Mouse (Mus musculus): ENCODE data around the gene Ccdc187. TPM values are rescaled to one million over a fixed set of nuclear protein-coding genes. Genes with fewer than 3 reads are reported as not detected.

Gene Ccdc187
- polyA plus RNA-seq, 1 experiment from 2014 or later: 0.04 TPM

DNA sequence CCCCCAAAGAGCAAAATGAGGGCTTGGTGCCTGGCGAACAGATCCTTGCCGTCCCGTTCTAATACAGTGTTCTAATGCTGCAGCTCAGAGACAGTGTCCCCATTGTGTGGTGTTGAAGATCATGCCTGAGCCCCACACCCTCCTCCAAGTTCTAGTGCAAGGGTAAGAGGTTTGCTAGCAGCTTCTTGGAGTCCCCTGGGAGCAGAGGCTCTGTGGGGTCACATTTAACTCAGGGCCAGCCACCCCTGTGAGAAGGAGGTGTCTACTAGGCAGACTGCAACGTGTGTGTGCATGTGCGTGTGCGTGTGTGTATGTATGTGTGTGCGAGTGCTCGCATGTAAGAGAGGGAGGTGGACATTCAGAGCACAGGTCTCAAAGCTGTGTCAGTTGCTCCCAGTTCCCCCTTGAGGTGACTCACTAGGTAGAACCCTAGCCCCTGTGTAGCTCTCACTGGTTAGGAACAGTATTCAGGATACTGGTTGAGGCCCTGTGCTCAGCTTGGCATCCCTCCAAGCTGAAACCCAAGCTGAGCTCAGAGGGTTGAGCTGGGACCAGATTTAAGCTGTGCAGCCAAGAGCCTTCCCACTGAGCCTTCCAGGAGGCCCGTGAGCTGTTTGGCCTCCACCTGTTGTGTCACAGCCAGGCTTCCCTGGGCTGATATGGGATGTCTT lies 22.4 kb upstream of the Ccdc187 start:
- no peak for DNase-seq (ENCODE audit: low spot score)

DNA sequence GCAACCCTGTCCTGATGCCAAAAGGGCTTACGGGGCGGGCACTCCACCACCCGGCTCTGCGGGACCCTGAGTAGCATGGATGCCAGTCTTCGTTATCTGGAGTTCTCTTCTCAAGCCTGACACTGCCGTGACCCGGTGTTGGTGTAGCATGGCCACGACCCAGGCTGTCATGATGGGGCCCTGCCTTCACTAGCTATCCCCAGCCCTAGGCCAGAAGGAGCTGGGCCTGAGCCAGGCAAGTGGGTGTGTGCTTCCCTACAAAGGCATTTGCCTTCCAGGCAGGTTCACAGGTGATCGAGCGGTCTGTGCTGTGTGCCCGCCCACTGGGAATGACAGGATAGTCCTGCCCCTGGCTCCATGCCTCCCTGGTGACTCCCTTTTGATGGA lies 21.6 kb upstream of the Ccdc187 start:
- DNase-seq (ENCODE audit: low spot score): no peak

DNA sequence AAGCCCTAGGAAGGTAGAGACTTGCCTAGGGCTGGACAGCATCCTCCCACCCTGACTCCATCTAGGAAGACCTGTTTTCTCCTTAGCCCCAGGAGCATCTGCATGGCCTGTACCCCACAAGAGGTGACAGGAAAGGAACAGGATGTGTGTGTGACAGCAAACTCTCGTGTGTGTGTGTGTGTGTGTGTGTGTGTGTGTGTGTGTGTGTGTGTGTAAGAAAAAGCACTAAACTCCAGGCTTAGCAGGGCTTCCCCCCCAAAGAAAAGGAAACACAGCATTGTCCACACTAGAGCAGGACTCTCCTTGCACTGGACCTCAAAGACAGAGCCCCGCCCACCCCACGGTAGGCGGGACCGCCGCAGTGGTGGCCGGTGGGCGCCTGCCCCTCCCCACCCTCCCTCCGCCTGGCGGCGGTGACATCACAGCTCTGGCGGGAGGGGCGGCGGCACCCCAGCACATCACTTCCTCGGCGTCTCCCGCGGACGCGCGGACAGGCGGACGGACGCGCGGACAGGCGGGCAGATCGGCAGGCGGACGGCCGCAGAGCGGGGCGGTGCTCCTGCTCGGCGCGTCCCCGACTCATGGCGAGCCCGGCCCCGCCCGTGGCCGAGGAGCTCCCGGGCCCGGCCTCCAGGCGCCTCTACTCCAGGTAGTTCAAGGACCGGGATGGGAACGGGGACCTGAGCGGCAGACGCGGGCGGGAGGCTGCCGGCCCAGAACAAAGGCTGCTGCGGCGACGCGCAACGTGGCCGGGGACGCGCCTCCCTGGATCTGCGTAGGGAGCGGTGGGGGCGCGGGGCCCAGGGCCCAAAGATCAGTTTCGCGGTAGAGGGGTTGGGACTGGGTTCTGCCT lies 20.9 kb upstream of the Ccdc187 start, which contains the start of gene Gpsm1:
Gene Gpsm1 (plus strand): TSS at position 444 of the 853 bp plus-strand sequence.
- peak; percentile 67 for DNase-seq (ENCODE audit: low spot score)

DNA sequence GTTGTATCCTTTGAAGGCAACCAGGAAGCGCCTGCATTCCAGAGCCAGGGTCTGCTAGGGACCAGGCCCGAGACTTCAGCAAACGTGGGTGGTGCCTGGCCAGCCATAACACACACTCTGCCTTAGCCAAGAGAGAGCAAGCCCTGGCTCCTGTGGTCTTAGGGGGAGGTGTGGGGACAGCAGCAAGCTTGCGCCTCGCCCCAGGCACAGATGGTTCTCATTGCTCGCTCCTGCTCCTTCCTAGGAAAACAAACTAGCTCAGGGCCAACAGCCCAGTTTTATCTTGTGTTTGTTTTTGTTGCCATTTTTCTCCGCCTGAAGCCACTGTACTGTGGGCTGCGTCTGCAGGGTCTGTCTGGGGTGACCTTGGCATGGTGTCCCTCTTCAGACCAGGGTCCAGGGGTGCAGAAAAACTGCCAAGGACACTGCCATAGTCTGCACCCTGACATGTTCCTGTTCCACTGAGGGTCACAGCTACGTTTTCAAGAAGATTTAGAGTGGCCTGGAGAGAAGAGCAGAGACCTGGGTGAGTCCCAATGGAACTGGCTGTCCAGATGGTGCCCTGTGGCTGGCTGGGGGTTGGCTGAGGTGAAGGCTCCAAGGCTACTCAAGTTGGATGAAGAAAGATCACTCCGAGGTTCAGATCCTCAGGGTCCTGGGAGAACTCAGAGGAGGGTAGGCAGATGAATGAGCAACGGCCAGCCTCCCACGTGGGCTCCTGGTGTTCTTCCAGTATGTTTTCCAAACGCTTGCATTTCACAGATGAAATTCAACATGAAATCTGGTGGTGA lies 20.1 kb upstream of the Ccdc187 start:
- no peak for DNase-seq (ENCODE audit: low spot score)

DNA sequence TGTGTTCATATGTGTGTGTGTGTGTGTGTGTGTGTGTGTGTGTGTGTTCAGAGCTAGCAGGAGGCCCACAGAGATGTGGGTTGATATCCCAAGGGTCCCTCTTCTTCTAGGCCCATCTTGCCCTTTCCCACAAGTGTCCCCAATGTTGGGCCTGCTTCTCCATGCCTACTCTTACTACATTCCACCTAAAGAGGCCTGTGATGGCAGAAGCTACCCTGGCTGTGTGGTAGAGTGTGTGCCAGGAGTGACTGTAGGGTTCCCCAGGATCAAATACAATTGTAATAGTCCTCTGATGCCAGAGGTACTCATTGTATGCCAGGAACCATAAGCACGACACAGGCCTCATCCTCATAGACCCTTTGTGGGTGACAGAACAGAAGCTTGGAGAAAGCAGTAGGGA lies 19.0 kb upstream of the Ccdc187 start:
- DNase-seq (ENCODE audit: low spot score): no peak

DNA sequence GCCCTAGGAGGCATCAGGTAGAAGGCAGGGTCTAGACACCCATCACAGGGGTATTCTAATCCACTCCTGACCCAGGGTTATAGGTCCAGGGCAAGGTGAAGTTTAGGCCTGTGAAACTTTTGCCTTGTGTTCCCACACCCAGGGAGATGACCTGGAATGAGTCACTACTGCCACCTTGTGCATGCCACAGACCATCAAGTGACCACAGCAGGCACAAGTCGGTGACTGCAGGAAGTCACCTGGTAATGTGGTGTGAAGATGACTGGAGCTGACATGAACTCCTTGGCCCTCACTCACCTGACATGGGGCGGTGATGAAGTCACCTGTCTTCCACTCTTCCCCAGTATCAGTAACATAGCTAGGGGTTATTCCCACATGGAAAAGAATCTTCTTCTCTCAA lies 18.5 kb upstream of the Ccdc187 start:
- DNase-seq (ENCODE audit: low spot score): no peak

DNA sequence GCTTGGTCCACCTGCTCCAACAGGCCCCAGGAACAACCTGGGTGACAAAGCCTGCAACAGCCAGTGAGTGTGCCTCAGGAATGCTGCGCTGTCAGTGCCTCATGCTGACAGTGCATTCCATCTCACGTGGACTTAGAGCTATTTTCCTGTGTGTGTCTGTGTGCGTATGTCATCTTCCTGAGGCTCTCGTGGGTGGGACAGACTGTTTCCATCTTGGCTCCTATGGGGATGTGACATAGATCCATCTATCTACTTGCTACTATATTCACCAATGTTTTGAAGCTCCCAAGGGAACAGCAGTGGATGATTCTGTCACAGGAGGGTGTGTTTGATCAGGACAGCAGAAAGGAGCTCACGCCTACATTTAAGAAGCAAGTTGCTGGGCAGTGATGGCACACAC lies 17.6 kb upstream of the Ccdc187 start:
- no peak for DNase-seq (ENCODE audit: low spot score)

DNA sequence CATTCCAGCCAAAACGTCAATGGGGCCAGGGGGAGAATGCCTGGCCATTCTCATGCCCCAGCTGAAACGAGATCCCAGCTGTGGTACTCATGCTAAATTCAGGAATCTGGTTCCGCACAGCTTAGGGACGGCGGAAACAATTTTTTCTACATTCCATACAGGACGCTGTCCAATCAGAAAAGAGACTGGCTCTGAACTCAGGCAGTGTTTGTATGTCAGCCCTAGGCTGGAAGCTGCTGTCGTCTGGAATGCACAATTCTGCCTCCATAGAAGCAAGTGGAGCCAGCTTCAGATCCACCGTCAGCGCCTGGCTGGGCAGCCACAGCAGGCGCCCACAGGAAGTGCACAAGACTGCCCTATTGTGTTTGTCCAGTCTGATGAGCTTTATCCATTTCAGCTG lies 15.4 kb upstream of the Ccdc187 start:
- DNase-seq (ENCODE audit: low spot score): no peak

DNA sequence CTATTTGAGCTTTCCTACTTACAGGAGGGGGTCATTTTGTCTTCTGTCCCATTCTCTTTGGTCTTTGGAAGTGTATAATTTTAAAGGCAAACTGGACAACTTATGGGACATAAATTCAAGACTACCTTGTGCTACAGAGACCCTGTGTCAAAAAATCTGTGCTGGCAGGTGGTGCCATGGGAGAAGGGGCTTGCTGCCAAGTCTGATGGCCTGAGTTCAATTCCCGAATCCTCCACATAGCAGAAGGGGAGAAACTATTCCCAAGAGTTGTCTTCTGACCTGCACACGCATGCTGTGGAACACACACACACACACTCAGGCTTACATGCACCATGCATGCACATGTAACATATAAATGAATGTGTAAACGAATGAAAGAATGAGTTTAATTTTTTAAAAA lies 12.3 kb upstream of the Ccdc187 start:
- DNase-seq (ENCODE audit: low spot score): no peak

DNA sequence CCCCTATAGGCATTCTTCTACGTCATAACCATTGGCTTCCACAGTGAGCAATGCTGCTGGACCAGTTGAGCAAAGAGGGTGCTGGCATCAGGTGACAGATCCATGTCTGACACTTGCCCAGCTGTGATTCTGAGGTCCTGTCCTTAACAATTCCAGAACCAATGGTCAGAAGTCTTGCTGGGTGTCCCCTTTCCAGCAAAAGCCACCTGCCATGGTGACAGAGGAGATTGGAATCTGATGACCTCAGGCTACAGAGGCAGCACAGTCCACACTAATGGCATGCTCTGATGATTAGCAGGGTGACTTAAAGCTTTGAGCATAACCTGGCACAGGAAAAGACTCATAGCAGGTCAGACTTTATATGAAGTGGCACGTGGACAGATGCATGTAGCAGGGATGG lies 11.2 kb upstream of the Ccdc187 start:
- DNase-seq (ENCODE audit: low spot score): no peak

DNA sequence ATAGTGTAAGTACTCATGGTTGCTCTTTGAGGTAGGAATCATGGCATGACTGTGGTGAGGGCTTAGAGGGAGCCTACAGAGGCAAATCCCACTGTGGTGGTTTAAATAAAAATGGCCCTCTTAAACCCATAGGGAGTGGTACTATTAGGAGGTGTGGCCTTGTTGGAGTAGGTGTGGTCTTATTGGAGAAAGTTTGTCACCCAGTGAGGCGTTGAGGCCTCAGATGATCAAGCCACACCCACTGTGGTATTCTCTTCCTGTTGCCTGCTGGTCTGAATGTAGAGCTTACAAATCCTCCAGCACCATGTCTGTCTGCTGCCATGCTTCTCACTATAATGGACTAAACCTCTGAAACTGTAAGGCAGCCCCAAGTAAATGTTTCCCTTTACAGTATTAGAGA lies 10.4 kb upstream of the Ccdc187 start:
- DNase-seq (ENCODE audit: low spot score): no peak

DNA sequence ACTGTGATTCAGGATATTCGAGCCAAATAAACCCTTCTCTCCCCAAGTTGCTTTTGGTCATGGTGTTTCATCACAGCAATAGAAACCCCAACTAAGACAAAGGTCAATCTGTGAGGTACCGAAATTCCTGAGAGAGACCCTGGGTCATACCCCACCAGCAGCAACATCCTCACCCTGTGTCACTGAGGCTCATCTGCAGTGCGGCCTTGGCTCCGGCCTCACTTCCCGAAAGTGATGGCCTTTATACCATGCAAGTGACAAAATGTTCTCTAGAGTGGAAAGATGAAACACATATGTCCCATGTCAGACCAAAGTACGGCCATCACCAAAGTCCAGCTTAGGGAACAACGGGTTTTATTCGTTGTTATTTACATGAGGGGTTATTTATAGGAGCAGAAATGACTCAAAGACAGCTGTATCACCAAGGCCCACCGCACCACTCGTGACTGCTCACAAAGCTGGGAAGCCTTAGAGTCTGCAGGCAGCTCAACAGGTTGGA lies 7.7 kb upstream of the Ccdc187 start:
- no peak for DNase-seq (ENCODE audit: low spot score)

DNA sequence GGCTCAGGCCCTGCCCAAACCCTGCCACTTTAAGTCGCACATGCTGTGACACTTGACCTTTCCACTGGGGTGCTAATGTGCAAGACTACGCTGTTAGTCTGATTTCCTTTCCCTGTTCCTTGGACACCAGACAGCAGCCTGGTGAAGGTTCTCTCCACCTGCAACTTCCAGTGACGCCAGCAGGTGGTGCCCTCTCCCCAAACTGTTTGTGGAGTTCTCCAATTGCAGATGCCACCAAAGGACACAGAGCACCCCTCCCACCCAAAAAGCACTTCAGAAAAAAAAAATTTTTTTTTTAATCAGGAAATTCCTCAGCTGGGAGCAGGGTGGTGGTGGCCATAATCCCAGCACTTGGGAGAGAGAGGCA lies 6.4 kb upstream of the Ccdc187 start:
- DNase-seq (ENCODE audit: low spot score): peak; percentile 84

DNA sequence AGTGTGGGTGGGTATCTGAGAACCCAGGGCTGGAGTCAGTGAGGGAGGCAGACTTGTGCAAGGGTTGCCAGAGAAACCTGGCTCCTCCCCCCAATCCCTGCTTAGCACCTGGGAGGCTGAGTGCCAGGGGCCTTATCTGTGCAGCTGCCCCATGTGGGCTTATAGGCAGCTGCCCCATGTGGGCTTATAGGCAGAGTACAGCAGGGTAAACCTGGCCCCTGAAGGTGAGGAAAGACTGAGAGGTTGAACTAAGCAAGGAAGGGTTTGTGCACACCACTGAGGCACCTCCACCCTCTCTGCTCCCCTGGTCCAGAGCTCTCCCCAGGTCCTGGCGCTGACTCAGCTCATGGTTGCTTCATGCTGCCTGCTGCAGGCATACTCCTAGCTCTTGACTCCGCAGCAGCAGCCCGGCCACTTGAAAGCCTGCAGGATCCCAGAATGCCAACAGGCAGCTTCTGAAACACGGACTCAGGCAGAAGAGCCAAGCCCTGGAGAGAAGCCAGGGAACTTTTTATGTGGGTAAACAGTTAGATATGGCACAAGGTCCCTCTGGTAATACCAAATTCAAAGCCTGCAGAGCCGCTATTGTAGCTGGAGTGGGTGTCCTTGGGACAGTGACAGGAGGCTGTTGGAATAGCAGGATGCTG lies 5.9 kb upstream of the Ccdc187 start:
- DNase-seq (ENCODE audit: low spot score): no peak

DNA sequence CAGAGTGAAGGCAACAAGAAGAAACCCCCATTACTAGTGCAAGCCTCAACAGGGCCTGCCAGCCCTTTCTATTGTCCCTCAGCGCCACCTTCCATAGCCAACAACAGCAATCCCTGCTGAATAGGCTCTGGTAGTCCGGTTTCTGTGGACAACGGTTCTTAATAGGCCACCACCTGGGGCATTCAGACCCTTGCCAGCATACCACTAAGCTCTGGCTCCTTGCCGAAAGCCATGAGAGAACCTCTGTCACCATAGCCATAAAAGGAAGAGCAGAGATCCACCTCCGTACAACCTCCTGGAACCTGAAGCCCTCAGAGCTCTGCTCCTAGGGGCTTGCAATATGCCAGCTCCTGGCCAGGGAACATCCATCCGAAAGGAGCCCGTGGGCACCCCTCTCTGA lies 5.0 kb upstream of the Ccdc187 start:
- no peak for DNase-seq (ENCODE audit: low spot score)

DNA sequence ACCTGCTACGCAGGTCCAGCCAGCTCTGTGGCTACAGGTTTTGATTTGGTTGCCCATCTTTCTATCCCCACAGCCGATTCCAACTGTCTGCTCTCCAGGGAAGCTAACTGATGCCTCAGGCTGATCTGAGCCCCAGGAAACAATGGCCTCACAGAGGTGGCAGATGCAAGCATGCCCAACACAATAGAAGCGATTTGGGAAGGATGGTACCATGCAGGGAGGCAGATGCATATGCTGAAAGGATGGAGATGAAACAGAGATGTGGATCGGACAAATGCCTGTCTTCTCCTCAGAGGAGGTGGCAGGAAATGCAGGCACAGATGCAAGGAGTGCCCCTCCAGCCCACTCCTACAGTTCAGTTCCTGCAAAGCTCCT lies 4.5 kb upstream of the Ccdc187 start:
- no peak for DNase-seq (ENCODE audit: low spot score)

DNA sequence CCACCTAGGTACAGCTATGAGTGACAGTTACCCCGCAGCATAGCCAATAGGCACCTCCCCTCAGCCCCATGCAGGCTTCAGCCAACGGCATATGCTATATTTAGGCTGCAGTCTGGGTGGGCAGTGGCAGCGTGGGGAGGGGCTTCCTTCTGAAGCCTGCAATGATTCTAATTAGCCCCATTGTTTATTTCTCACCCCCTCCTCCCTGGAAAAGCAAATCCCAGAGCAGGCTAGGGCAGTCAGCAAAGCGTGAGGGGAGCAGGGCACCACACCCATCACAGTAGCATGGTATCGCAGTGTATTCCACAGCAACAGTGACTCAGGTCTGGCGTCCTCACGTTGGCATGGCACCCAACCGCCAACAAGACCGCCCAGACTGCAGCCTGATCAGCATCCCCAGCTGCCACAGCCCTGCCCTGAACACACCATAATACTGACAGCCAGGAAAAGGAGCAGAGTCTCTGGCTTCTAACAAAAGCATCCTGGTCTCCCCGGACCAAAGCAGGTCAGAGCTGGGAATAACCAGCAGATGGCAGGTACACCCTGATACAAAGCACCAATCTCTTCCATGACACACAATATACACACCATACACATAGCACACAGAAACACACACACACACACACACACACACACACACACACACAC lies 4.0 kb upstream of the Ccdc187 start:
- DNase-seq (ENCODE audit: low spot score): peak; percentile 33

DNA sequence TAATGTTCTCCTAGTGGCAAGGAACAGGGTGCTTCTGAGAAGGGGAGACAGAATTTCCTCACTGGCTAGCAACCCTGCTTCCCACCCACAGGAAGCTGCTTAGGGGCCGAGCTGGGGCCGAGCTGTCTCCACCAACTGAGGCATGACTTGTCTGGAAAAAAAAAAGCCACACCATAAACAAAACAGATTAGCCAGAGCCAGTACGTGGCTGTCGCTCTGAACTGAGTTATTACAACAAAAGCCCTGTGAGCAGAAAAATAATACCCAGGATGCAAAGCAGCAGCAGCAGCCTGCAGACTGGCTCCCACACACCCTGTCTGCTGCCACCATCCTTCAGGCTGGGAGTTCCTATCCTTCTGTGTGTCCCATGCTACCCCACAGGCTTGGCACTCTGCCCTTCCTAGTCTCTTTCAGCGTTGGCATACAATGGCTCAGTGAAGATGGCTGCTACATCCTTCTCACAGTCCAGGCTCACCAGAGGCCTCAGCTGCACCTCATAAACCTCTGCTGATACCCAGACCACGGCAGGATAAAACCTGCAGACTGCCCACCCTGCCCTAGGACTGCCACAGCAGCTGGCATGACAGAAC lies 2.3 kb upstream of the Ccdc187 start:
- no peak for DNase-seq (ENCODE audit: low spot score)

DNA sequence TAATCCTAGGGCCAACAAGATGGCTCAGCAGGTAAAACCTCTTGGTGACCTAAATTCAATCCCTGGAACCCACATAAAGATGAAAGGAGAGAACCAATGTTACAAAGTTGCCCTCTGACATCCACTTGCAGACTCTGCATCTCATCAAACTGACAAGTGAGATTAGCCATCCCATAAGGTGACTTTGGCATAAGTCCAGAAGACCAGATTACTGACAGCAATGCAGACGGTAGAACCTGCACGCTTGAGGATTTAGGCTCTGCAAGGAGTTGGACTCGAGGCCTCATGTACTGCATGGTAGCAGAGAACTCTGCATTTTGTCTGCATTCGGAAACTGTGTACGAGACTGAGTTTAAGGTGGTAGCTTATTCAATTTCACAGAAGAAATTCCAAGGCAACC lies 4.2 kb downstream of the Ccdc187 start:
- DNase-seq (ENCODE audit: low spot score): no peak

DNA sequence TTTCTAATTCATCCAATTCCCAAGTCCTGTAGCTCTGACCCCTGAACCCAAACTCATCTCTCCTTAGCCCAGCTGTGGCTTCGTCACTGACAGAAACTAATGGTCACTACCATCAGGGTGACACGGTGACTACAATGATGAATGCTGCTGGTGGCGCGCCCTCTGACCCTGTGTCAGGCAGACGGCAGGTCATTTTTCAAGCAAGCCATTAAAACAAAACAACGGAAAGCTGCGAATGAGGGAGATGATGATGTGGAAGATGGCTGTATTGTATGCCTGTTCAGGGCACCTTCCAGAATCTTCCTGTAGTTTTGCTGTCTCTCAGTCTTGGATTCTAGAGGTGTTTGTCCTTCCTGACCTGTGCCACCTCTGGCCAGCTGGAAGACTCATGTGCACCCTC lies 8.0 kb downstream of the Ccdc187 start:
- DNase-seq (ENCODE audit: low spot score): no peak

DNA sequence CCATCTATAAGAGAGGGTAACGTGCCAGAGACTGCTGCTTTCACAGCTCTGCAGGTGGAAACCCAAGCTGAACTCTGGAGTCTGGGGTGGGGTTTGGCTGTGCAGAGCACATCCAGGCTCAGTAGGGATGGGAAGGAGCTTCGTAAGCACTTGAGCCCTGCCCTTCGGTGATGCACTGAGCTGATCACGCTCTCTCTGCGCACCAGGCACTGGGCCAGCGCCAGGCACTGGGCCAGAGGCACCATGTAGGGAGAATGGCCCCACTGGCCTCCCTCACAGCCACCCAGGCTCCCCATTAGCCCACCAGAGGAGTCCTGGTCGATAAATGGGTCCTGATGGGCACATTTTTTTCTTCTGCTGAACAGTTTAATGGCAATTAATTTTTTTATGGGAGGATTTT lies 8.6 kb downstream of the Ccdc187 start:
- DNase-seq (ENCODE audit: low spot score): no peak

Measured in thymus, postnatal 0 days (tissue).